Mouse (Mus musculus) megakaryocyte-erythroid progenitor cell, adult 5-6 weeks (primary cell): ENCODE results near the gene Enox1. TPM values are rescaled to one million over a fixed set of nuclear protein-coding genes. Genes with fewer than 3 reads are reported as not detected.

Source experiments
- ATAC-seq: replicated peaks from 2 replicates; pipeline ENCODE4 v1.8.0; 2016; ENCODE audit warnings: mild to moderate bottlenecking, inconsistent platforms; ENCODE audit not compliant: severe bottlenecking, poor library complexity, low FRiP score, low TSS enrichment
- total RNA-seq, 2 experiments: library from RNA; stranded (forward) in 1 of 2; stranded (reverse) in 1 of 2; fragments of 200-1000, 215-1000 nt in 1 of 2; fragments of >200 nt in 1 of 2; fragmentation: Nextera tagmentation in 1 of 2; gene quantifications; 2 replicates each; pipeline ENCODE4 v1.2.3; 2014 to 2017

Enox1 gene
- total RNA-seq, 2 experiments from 2014 or later = not detected

DNA sequence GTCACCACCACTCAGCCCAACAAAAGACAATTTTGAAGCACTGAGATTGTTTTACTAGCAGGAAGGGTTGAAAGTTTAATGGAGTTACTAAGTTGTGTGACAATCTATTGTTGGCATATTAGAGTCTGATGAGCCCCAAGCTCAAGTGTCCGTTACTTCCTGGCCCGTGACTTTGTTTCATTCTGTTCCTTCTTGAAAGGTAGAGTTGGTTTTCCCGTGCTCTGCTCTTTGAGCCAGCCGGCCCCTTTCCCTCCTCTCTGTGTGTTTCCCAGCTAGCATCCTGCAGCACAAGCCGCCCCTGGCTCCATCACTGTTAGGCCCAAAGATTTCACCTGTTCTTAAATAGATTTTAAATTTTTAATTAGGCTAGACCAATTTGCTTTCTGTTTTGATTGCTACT is 26.9 kb downstream of the Enox1 start:
- ATAC-seq = no peak

DNA sequence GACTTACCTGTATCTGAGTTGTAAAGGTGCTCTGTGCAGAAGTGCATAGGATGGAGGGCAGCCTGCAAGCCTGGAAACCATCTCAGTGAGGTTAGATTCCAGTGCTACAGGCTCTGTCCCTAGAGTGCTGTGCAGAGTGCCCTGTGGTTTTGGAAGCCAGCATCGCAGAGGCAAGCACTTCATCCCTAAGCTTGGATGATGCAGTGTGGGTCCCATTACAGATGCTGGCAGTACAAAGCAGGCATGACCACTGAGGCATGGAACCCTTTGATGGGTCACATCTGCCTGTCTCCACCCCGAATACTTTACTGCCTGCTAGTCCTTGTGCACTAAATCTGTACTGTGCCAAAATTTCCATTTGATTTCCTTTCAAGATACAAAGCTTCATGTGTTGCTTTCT is 33.6 kb downstream of the Enox1 start:
- ATAC-seq = no peak

DNA sequence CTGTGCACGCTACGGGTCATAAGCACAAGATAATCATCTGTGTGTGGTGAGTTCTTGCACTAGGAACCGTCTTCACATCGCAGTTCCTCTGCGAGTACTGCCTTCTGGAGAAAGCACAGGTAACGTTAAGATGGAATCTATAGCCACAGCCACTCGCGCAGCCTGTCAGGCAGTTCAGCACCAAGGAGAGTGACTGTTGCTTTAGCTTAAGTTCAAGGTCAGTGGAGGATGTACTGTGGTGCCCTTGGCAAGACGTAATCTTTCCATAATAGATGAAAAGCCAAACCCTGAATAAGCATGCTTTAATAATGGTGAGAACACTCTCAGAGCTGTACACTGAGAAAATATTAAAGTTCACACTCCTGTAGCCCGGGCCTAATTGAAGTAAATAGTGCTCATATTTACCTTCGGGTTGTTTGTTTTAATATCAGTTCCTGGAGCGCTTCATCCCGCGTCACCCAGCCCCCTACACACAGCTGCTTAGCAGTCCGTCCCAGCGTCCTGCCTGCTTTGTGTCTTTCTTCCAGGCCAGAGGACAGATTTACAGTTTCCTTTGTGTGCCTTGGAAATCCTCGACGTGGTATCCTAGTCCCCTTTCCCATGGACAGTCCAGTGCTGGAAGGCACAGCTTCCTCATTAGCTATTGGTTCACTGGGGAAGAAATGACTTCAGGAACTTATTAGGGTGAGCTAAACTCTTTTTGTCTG is 38.9 kb downstream of the Enox1 start:
- ATAC-seq = no peak

DNA sequence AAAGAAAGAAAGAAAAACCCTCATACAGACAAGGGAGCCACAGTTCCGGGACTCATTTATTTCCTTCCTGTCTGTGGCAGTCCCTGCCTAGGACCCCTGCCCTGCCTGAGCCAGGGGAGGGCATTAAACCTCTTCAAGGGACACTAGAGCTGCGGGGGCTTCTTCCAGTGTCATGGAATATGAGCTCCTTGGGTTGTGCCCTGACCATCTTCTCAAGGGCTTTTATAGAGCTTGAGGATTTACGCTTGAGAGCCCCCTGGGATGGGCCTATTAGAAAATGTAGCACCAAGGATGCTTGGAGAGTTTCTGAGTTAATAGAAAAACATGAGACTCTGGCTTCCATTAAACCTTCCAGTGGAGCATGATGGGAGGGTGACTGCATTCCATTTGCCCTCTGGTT is 39.7 kb downstream of the Enox1 start:
- ATAC-seq = no peak

DNA sequence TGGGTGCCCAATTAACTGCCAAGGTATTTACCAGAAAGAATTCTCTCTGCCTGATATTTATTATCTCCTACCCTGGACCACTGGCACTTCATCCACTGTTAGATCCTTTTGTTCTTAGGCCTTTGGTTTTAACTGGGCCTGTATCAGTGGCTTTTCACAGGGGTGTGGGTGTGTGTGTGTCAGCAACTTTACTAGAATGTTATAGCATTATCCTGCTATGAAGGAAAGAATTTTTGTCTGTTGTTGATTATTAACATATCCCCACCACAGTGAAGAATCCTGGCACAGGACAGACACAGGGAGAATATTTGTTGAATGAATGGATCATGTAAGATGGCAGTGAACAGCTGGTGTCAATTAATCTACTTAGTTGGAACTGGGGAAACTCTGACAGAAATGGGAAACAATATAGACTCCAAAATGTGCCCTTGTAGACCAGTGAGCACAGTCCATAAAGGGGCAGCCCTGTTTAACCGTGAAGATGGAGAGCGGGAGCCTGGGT is 40.9 kb downstream of the Enox1 start:
- ATAC-seq = no peak

DNA sequence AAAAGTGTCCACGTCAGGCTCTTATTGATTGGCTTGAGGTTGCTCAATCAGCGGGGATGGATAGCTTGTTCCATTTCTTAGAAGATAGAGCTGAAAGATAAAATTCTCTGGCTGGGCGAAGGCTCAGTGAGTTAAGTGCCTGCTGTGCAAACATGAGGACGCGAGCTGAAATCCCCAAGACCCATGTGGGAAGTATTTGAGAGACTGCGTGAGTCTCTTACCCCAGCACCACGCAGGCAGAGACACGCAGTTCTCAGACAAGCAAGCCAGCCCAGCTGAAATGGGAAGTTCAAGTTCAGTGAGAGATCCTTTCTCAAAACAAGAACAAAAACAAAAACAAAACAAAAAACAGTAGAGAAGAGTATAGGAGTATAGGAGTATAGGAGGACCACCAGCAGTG is 54.3 kb downstream of the Enox1 start:
- ATAC-seq = no peak

DNA sequence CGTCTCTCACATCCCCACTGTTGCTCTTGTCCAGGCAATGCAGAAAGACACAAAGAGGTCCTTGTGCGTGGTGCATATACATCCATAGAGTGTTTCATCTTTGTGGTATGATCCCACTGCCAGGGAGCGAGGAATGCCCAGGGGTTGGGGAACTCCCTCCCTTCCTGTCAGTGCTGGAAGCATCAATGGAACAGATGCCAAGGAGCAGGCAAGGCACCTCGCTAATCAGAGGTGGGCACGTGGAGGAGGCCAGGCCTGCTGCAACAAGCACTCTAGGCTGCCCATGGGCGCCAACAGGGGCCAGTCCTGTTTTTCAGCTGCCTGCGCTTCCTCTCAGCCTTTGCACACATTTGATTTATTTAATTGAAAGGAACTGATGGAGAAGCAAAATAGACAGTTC is 56.6 kb downstream of the Enox1 start:
- no peak for ATAC-seq

DNA sequence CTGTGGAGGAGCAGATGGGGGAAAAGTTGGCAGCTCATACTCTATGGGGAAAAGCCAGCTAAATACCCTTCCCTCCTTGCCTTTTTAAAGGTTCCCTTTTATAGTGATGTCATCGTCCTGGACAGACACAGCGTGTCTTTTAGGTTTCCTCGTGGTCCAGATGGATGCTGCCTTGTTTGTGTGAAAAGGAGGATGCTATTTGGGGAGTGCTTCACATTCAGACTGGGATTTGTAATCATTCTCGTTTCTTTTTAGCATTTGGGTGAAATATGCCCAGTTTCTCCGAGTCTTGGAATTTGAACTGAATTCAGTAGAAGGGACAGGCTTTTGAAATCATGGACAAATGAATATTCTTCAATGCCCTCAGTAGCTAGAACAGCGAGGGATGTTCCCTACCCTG is 58.3 kb downstream of the Enox1 start:
- no peak for ATAC-seq

DNA sequence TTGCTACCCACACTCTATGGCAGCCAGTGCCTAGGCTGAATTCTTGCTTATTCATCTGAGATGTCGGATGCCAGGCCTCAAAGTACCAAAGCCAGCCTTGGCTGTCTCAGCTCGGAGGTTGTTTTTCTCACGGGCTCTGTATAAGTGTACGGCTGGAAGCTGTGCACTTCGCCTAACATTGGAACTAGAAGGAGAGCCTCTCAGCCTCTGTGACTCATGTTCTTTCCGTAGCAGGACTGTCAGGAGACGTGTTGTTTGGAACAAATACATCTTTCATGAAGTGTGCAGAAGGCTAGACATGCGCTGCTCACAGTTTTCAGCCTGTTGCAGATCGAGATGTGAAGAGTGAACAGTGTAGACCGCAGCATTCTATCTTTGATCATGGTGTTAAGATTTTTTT is 68.8 kb downstream of the Enox1 start:
- ATAC-seq = no peak

DNA sequence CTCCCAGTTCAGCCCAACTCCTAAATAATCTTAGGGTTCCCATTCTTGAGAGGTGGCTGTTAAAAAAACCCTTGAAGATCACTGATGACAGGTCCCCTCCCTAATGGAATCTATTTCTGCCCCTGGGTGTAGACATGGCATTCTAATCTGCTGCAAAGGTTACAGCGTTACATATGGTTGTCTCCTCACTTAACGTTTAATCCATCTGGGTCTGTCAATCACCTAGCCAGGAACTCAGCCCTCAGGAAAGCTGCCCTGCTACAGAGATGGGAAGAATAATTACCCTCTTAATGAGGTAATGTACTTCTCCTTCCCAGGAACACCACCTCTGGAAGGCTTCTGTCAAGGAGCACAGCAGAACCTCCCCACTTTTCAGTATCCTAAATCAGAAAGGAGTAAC is 82.2 kb downstream of the Enox1 start:
- no peak for ATAC-seq

DNA sequence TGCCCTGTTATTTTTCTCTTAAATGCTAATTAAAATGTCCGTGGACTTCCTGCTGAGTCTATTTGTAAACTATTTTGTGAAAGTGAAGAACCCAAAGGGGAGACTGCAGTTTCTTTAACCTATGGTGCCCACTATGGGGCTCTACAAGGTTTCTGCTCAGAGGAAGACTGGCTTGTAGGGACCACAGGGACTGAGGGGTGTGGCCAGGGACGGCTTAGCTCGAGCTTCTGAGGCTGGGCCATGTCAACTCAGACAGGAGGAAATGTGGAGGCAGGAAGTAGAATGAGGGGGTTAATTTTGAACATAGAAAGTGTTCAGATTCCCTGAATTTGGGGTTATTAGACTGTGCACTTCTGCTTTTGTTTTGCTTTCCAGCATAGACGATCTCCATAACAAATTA is 82.8 kb downstream of the Enox1 start:
- no peak for ATAC-seq

DNA sequence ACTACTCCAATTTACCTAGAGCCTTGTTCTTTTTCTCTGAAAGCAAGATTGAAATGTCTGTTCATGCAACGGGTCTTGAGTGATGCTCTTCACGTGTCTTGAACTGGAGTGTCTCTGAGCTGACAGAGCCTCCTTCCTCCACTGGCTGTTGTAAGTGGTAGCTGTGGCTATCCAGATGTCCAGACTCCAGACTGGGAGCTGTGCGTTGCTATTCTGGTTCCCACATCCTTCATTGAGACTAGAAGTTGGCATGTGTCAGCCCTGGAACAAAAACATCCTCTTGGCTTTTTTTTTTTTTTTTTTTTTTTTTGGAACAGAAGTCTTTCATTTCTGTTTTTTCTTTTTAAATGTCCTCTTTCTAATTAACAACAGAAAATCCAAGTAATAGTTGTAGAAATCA is 90.4 kb downstream of the Enox1 start:
- ATAC-seq = no peak

DNA sequence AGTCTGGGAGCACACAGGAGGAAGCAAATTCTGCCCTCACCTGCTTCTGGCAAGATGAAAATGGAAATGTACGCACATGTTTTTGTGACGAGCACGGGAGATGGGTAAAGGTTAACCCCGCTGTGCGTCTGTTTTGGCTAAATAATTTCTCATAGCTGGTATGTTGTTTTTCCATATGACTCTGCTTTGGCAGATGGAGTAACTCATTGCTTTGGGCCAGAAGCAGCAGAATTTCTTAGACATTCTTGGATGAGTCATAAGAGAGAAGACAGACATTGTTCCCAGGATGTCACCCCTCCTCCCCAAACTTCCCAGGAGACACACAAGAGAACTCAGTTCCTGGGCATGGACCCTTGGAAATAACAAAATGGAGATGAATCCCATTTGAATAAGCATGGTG is 91.9 kb downstream of the Enox1 start:
- ATAC-seq = no peak

DNA sequence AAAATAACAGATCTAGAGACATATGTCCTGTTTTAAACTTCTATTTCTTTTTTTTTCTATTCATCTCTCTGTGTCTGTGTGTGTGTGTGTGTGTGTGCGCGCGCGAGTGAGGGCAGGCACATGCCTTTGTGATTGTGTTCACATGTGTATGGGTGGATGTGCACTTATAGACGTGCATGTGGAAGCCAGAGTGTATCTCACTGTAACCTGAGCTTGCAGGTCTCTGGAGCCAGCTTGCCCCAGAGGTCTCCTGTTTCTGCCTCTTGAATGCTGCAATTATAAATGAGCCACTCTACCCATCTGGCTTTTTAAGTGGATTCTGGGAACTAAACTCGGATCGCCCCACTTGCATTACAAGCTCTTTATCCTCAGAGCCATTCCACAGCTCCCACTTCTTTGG is 92.4 kb downstream of the Enox1 start:
- no peak for ATAC-seq

DNA sequence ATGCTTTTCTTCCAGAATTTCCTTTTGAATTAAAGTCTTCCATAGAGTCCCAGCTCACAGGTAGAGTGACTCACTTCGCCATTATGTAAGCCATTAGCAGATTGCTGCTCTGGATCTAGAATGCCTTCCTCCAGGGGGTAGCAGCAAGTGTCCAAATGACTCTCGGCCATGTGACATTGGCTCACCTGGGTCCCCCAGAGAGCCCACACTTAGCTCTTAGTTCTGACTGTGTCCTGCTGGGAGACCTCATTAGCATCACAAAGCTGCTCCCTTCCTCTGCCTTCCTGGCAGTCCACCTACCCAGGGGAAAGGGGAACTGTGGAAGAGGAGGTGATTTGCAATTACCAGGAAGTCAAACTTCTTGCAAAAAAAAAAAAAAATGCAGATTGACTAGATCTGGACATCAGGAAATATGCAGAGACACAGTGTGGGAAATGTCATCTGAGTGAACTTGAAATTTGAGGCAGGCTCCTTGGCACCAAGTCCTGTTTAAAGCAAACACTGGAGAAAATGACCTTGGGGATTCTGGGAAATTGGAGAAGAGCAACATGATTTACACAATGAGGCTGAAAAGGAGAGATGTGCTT is 94.2 kb downstream of the Enox1 start:
- ATAC-seq = no peak

DNA sequence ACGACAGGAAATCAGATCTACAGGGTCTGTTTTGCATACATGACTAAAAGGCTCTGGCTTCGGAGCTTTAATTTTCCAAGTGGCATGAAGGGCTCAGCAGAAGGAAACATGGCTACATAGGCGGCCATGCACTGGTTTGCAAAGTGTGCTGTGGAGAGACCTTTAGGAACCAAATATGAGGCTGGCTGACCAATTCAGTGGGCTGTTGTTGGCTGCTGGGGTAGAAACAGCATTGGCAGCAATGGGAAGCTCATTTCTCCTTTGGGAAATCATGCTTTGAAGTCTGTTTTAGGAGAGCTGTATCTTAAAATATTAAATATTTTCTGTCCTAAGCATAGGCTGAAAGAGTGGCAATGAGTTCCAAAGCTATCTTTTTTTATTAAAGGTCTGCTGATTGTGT is 98.6 kb downstream of the Enox1 start:
- ATAC-seq = no peak

DNA sequence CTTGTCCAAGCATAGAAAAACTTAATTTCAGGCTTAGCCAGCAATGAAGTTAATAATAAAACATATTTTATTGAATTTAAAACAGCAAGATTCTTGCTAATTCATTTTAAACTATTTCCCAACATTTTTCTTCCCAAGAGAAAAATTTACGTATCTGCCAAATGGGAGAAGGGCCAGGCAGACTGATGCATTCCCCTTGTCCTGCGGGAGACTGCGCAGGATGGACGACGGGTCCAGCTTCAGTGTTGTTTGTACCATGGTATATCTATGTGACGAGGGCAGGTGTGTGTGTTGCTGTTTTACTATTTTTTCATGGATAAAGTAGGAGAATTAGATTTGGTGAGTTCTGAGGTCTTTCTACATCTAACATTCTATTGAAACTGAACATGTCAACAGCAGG is 99.1 kb downstream of the Enox1 start:
- ATAC-seq = no peak

DNA sequence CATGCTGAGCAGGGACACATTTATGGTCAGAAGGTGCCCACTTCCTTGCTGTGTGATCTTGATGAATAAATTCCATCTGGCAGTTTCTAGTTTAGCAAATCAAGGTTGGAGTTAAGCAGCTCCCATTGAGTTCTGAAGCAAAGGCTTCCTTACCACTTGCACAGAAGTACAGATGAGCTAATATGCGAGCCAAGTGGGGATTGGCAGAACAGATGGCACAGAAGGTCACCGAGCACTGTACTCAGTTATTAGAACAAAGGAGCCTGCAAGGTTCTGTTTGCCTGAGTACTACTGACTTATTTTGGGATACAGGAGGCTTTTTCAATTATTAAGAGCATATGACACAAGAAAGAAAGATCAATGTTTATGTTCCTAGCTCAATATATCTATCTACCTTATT is 100.4 kb downstream of the Enox1 start:
- ATAC-seq = no peak

DNA sequence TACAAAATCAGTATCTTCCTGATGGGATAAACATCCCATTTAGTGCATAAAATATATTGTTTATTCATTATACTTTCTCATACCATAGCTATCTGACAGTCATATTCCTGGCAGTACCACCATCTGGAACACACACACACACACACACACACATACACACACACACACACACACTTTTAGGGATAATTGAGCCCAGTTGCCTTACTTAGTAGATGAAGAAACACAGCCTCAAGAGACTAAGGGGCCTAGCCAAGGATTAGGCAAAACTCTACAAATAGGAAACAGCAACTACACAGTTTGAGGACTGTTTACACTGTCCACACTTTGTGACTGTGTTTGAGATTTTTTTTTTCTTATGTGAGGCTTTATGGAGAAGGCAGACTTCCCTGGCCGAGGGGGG is 100.9 kb downstream of the Enox1 start:
- no peak for ATAC-seq

DNA sequence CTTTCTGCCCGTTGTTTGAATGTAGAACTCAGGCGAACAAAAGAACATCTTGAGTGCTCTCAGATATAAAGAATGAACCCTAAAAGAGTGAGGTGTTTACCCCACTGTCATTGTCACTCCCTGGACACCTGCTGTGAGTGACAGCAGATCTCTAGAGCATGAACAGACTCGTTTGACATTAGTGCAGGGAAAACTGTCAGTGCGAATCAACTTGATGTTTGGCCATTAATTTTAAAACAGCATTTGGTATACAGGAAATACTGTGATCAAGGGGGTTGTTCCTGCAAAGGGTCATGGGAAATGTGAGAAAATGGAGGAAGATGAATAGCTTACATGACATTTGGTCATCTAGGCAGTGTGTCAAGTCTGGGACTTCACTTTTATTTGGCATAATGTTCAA is 101.6 kb downstream of the Enox1 start:
- ATAC-seq = no peak

DNA sequence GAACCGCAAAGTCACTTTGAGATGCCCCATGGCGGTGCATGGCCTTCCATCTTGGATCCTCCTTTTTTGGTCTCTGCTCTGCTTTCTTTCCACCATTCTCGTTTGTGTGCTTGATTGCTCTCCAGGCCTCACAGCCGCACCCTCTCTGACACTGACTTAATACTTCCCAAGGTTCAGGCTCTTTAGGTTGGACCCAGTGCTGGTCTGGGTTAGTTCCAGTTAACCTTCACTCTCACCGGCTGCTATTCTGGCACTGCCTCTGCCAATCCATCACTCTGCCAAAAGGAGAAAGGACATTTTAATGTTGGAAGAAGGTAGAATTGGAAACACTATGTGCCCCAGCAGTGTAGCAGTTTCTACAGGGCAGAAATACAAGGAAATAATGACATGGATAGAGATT is 103.1 kb downstream of the Enox1 start:
- ATAC-seq = no peak

DNA sequence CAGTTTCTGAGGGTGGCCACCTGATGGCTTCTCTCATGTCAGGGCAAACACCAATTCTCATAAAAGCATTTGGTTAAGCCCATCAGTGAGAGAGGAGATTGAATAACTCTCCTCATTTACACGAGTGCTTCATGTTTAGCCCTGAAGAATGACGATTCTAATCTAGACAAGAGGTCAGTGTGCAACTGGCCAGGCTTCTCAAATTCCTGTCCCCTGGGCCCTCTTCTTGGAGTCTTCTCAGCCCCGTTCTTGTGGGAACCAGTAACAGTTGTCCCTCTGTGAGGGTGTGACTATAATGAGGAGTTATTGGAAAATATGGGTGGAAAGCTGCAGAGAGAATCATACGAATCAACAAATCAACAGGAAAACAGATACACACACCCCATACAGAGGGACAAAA is 103.5 kb downstream of the Enox1 start:
- ATAC-seq = no peak
